Mouse (Mus musculus): ENCODE data around the gene Cox17. TPM values are rescaled to one million over a fixed set of nuclear protein-coding genes. Genes with fewer than 3 reads are reported as not detected.

Gene Cox17
- polyA plus RNA-seq, 1 experiment from 2014 or later: 116 TPM

DNA sequence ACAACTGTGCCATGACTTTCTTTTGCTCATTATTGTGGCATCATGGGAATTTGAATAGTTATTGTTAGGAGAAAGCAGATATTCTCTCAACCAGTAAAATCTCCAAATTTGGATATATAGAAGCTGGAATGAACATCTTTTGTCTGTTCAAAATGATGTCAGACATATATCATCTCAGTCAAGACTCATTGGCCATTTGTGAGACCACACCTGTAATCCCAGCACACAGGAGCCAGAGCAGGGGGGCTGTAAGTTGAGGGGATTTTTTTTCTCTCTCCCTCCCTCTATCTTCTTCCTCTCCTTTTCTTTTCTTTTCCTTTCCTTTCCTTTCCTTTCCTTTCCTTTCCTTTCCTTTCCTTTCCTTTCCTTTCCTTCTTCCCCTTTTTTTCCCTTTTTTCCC, 6.1 kb downstream of the Cox17 start:
- H3K27me3 ChIP-seq: no peaks in the 10 kb centered on the region
- H3K9me3 ChIP-seq (replicated peaks): no peaks in the 10 kb centered on the region
- H3K36me3 ChIP-seq: peaks cover 29% of the 10 kb centered on the region
- H3K27ac ChIP-seq: no peak overlapping the region
- no peak overlapping the region for H3K4me2 ChIP-seq (replicated peaks)
- no peak overlapping the region for H3K9ac ChIP-seq
- peaks cover 4% of the 10 kb centered on the region for H3K4me1 ChIP-seq
- H3K4me3 ChIP-seq: no peak overlapping the region
- ATAC-seq (ENCODE audit: low FRiP score): no peak

DNA sequence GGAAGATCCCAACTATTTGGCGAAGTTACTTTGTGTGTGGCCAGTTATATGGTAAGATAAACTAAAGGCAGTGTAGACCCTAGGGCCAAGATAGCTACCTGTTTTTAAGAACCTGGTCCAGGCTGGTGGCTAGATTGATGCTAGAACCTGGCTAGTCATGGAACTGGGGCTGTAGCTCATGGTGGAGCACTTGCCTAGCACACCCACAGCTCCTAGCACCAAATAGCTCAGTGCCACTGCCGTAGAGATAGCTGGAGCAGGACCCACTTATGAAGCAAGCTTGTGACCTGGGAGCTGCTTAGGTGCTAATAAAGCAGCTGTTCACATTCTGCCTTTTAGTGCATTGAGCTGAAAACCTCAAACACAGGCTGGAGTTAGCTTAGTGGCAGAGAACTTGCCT, 6.9 kb downstream of the Cox17 start:
- ATAC-seq (ENCODE audit: low FRiP score): no peak
- Histone ChIP-seq H3K4me2 (replicated peaks) (no peak overlapping the region), H3K9me3 (replicated peaks) (no peaks in the 10 kb centered on the region), H3K4me1 (no peaks in the 10 kb centered on the region), H3K27ac (no peak overlapping the region), H3K36me3 (peaks cover 29% of the 10 kb centered on the region), H3K4me3 (no peak overlapping the region), H3K9ac (no peak overlapping the region), H3K27me3 (no peaks in the 10 kb centered on the region)
- 93% methylated on average over 2 of the region's 2 CpGs for WGBS

DNA sequence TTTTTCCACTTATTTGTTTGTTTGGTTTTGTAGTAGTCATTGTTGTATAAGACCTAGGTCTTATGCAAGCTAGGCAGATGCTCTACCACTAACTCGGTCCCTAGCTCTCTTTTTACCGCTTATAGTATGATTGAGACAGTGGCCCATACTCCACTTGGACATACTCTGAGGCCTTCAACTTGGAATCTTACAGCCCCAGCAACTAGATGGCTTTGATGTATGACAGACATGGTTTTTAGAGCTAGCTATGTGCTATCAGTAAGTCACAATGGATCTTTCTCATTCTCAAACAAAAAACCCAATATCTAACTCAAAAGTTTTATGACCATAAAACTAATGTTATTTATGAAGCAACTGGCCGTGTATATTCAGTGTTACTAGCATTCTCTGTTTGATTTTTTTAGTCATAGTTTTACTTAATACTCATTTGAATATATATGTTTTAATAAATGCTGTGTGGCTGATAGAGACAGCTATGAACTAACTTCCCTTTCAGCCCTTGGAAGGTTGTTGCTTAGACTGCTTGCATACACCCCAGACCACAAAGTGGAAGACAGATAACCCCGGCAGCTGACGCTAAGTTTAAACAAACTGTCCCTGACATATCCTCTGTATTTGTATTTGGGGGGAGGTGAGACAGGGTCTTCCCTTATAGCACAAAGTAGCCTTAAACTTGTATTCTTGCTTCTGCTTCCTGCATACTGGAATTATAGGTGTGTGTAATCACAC, 7.6 kb downstream of the Cox17 start:
- Histone ChIP-seq H3K27me3 (no peaks in the 10 kb centered on the region), H3K36me3 (peaks cover 24% of the 10 kb centered on the region), H3K9me3 (replicated peaks) (no peaks in the 10 kb centered on the region), H3K27ac (no peak overlapping the region), H3K4me3 (no peak overlapping the region), H3K4me1 (no peaks in the 10 kb centered on the region), H3K4me2 (replicated peaks) (no peak overlapping the region), H3K9ac (no peak overlapping the region)
- ATAC-seq (ENCODE audit: low FRiP score): no peak
- WGBS: 91% methylated on average over 5 of the region's 5 CpGs

DNA sequence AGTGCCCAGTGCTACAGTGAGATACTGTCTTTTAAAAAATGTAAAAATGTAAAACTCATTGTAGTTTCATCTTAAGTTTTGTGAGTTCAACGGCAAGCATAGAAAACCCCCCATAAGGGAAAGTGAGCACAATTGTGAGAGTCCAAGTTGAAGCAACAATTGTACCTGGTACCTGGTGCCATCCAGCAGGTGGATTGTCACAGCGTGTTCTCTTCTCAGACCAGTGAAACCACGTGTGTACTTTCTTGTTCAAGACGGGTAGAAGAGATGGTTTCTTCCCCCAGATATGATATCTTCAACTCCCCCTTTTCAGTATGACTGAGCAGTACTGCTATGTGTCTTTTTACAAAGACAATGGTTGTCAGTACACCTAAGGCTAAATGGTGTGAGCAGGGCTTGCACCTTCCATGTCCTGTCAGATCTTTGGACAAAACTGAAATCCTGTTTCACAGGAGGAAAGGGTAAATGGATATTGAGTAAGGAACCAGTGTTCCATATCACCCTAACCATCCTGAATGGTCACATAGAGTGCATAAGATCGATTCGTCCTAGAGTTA, 11.5 kb downstream of the Cox17 start:
- no peak for ATAC-seq (ENCODE audit: low FRiP score)
- no peak overlapping the region for H3K9ac ChIP-seq
- peaks cover 8% of the 10 kb centered on the region; the same call in 1 of the 2 replicates for H3K36me3 ChIP-seq
- H3K27me3 ChIP-seq: 0 out of 2 replicates have a peak, but pooled peaks cover 2% of the 10 kb centered on the region
- H3K9me3 ChIP-seq (replicated peaks): no peaks in the 10 kb centered on the region
- H3K4me2 ChIP-seq (replicated peaks): no peak overlapping the region
- no peak overlapping the region for H3K27ac ChIP-seq
- no peak overlapping the region for H3K4me3 ChIP-seq
- peaks cover 7% of the 10 kb centered on the region; the same call in 1 of the 2 replicates for H3K4me1 ChIP-seq
- 90% methylated on average over 6 of the region's 6 CpGs for WGBS

DNA sequence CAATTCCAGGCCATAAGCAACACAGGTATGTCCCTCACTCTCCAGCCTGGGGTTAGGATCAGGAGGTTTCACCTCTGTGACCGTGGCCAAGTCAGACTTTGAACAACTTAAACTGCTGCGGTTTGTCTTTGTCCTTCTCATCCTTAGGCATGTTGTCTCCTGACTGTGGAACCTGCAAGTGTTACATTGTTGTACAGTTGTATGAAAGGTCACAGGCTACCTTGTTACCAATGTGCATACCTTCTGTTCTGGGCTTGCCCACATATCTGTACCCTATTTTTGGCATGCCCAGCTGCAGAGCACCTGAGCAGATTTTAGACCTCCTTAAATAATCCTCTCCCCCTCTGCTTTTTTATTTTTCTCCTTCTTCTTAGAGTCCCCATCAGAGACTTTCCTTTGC, 12.4 kb downstream of the Cox17 start:
- Histone ChIP-seq H3K36me3 (no peaks in the 10 kb centered on the region; the same call in 1 of the 2 replicates), H3K4me1 (peaks cover 7% of the 10 kb centered on the region; the same call in 1 of the 2 replicates), H3K9ac (no peak overlapping the region), H3K9me3 (replicated peaks) (no peaks in the 10 kb centered on the region), H3K4me2 (replicated peaks) (no peak overlapping the region), H3K27me3 (0 out of 2 replicates have a peak, but pooled peaks cover 2% of the 10 kb centered on the region), H3K4me3 (no peak overlapping the region), H3K27ac (no peak overlapping the region)
- ATAC-seq (ENCODE audit: low FRiP score): no peak
- WGBS: 93% methylated on average over 2 of the region's 2 CpGs

DNA sequence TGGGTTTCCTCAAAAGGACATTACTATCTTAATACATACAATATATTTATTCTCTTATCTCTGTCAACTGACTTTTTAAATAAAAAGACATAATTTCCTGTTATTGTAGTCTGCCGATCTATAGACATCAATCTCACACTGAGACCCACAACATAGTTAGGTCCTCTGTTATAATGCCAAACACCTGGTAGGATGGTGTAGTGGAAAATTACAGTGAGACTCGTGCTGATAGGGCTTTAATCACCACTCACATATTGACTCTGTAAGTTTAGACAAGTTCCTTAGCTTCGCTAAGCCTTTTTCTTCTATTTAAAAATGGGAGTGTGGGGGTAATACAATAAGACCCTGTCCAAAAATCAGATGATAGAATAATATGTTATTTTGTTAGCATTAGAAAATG, 13.1 kb downstream of the Cox17 start:
- H3K4me1 ChIP-seq: peaks cover 7% of the 10 kb centered on the region; the same call in 1 of the 2 replicates
- 0 out of 2 replicates have a peak, but pooled peaks cover 2% of the 10 kb centered on the region for H3K27me3 ChIP-seq
- H3K4me2 ChIP-seq (replicated peaks): no peak overlapping the region
- 69% methylated on average over 3 of the region's 3 CpGs for WGBS
- no peak overlapping the region for H3K9ac ChIP-seq
- no peaks in the 10 kb centered on the region; the same call in 1 of the 2 replicates for H3K36me3 ChIP-seq
- no peaks in the 10 kb centered on the region for H3K9me3 ChIP-seq (replicated peaks)
- H3K4me3 ChIP-seq: no peak overlapping the region
- H3K27ac ChIP-seq: no peak overlapping the region
- ATAC-seq (ENCODE audit: low FRiP score): no peak

DNA sequence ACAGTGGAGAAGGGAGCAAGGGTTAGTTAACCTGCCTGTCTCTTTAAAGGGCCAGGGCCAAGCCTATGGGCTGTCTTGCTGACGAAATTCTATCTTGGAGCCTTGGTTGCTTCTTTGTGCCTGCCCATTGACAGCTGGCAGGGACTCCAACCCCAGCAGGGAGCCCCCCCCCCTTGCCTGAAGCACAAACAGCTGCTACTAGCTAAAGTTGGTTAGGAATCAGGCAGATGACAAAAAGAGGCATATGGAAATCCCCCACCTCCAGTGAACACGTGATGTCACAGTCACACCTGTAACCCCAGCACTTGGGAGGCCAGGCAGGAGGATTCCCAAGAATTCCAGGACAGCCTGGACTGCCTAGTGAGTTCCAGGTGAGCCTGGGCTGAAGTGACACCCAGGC, 13.5 kb downstream of the Cox17 start:
- Histone ChIP-seq H3K9me3 (replicated peaks) (no peaks in the 10 kb centered on the region), H3K27me3 (0 out of 2 replicates have a peak, but pooled peaks cover 2% of the 10 kb centered on the region), H3K4me3 (no peak overlapping the region), H3K4me2 (replicated peaks) (no peak overlapping the region), H3K9ac (no peak overlapping the region), H3K36me3 (no peaks in the 10 kb centered on the region; the same call in 1 of the 2 replicates), H3K27ac (no peak overlapping the region), H3K4me1 (peaks cover 7% of the 10 kb centered on the region; the same call in 1 of the 2 replicates)
- ATAC-seq (ENCODE audit: low FRiP score): no peak
- WGBS: 12% methylated on average over 2 of the region's 2 CpGs

DNA sequence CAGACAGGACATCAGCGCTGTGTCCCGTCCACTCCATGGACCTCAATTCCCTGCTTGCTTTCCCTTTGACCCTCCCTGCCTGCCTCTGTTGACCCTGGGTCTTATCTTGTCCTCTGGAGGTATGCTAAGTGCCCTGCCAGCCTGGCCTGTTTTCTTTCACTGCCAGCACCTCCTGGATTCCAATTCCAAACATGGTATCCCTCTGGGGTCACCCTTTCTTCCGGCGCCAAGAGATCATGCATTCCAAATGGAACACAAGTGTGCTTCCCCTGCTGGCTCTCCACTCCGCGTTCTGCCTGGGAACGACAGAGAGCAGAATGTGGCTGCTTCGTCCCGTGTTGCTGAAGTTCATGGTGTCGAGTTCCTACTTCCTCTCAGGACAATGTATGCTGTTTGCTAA, 15.1 kb downstream of the Cox17 start, which contains the start of gene Popdc2:
TSS of gene Popdc2 (plus strand) at position 277 of the 400 bp plus-strand sequence.
- Histone ChIP-seq H3K27ac (no peak within 1 kb of the TSS), H3K36me3 (no peaks in the 10 kb centered on the region; the same call in 1 of the 2 replicates), H3K4me3 (no peak within 1 kb of the TSS), H3K9ac (no peak within 1 kb of the TSS), H3K9me3 (replicated peaks) (no peaks in the 10 kb centered on the region), H3K4me2 (replicated peaks) (no peak within 1 kb of the TSS), H3K27me3 (0 out of 2 replicates have a peak, but pooled peaks cover 2% of the 10 kb centered on the region), H3K4me1 (peaks cover 7% of the 10 kb centered on the region; the same call in 1 of the 2 replicates)
- 65% methylated on average over 10 of the region's 10 CpGs for WGBS
- no peak for ATAC-seq (ENCODE audit: low FRiP score)

DNA sequence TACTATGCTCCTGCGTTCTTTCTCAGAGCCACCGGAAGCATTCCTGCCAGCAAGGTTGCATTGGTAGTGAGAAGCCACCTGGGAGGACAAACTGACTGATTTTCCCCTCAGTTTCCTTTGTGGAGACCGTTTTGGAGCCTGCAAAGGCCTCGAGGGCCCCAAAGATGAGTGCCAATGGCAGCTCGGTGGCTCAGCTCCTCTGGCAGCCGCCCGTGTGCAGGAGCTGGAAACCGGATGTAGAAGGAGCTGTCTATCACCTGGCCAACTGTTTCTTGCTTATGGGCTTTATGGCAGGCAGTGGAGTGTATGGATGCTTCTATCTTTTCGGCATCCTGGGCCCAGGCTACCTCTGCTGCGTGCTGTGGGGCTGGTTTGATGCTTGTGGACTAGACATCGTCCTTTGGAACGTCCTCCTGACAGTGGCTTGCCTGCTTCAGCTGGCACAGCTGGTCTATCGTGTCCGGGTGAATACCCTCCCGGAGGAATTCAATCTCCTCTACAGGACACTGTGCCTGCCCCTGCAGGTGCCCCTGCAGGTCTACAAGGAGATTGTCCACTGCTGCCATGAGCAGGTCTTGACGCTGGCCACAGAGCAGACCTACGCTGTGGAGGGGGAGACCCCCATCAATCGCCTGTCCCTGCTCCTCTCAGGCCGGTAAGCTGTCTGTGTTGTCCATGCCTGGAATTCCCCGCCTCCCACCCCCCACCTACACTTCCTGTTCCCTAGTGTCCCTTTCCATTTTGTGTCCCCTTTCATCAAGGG, 15.9 kb downstream of the Cox17 start:
- H3K9me3 ChIP-seq (replicated peaks): no peaks in the 10 kb centered on the region

DNA sequence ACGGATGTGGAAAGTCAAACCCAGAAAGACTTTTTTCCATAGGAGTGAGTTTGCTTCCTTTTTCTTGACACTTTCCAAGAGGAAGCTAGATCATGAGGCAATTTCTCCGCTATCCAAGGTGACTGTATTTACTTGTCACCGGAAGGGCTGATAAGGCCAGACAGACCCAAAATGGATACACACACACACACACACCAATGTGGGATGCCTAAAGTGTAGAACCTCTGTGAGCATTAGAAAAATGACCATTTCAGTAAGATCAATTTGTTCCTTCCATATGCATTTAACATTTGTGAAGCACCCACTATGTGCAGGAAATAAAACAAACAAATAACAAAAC, 16.4 kb downstream of the Cox17 start:
- H3K4me2 ChIP-seq (replicated peaks): no peak overlapping the region
- ATAC-seq (ENCODE audit: low FRiP score): no peak
- 81% methylated on average over 3 of the region's 3 CpGs for WGBS

More for the DNA sequence above, 15.9 kb downstream of the Cox17 start:
- WGBS: 79% methylated on average over 20 of the region's 20 CpGs
- no peak for ATAC-seq (ENCODE audit: low FRiP score)
- Histone ChIP-seq H3K4me2 (replicated peaks) (no peak overlapping the region), H3K27ac (no peak overlapping the region), H3K4me1 (peaks cover 7% of the 10 kb centered on the region; the same call in 1 of the 2 replicates), H3K27me3 (0 out of 2 replicates have a peak, but pooled peaks cover 2% of the 10 kb centered on the region), H3K4me3 (no peak overlapping the region), H3K36me3 (no peaks in the 10 kb centered on the region), H3K9ac (no peak overlapping the region)

DNA sequence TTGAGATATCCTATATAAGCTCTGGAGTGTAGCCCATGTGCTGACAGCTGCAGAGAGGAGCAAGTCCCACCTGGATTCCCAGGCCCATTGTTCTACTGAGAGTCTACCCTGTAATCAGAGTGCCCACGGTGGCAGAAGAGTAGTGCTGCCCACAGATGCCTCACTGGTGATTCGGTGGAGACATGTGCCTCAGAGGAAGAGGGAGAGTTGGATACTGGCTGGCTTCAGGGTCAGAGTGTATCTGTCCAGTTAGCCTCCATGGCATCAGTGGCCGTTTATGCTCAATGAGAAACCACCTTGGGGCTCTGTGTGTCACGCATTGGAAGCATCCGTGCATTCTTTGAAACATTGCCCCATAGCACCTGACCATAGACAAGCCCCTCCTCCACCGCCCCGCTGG, 16.9 kb downstream of the Cox17 start:
- H3K9me3 ChIP-seq (replicated peaks): no peaks in the 10 kb centered on the region
- H3K4me2 ChIP-seq (replicated peaks): no peak overlapping the region
- WGBS: 91% methylated on average over 7 of the region's 7 CpGs
- H3K4me3 ChIP-seq: no peak overlapping the region
- no peak overlapping the region for H3K27ac ChIP-seq
- no peak for ATAC-seq (ENCODE audit: low FRiP score)
- H3K27me3 ChIP-seq: 0 out of 2 replicates have a peak, but pooled peaks cover 2% of the 10 kb centered on the region
- H3K4me1 ChIP-seq: peaks cover 7% of the 10 kb centered on the region; the same call in 1 of the 2 replicates
- H3K36me3 ChIP-seq: no peaks in the 10 kb centered on the region
- H3K9ac ChIP-seq: no peak overlapping the region

More for the DNA sequence above, 16.4 kb downstream of the Cox17 start:
- no peak overlapping the region for H3K9ac ChIP-seq
- no peaks in the 10 kb centered on the region for H3K9me3 ChIP-seq (replicated peaks)
- H3K27ac ChIP-seq: no peak overlapping the region
- no peak overlapping the region for H3K4me3 ChIP-seq
- no peaks in the 10 kb centered on the region for H3K36me3 ChIP-seq
- 0 out of 2 replicates have a peak, but pooled peaks cover 2% of the 10 kb centered on the region for H3K27me3 ChIP-seq
- H3K4me1 ChIP-seq: peaks cover 7% of the 10 kb centered on the region; the same call in 1 of the 2 replicates

DNA sequence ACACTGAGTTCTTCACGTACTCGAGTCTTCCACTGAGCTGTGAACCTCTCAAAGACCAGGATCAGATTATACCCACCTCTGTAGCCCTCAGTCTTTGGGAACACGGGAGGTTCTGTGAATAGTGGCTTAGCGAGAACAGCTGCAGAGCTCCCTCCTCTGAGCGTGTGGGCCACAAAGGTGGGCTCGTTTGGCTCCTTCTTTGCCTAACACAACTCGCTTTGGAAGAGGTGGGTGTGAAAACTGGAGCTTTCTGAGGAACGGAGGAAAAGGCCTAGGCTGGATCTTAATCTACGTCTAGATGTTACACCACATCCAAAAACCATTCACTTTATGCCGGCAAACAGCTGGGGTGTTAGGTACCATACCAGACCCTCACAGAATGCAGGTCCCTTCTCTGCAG, 18.6 kb downstream of the Cox17 start:
- Histone ChIP-seq H3K4me3 (no peak overlapping the region), H3K4me1 (peaks cover 4% of the 10 kb centered on the region; the same call in 1 of the 2 replicates), H3K36me3 (no peaks in the 10 kb centered on the region), H3K4me2 (replicated peaks) (no peak overlapping the region), H3K9me3 (replicated peaks) (no peaks in the 10 kb centered on the region), H3K27ac (no peak overlapping the region), H3K9ac (no peak overlapping the region), H3K27me3 (0 out of 2 replicates have a peak, but pooled peaks cover 2% of the 10 kb centered on the region)
- 84% methylated on average over 10 of the region's 10 CpGs for WGBS
- no peak for ATAC-seq (ENCODE audit: low FRiP score)
